ENCODE assay signal across 25 mouse cellular contexts in the genomic region with DNA sequence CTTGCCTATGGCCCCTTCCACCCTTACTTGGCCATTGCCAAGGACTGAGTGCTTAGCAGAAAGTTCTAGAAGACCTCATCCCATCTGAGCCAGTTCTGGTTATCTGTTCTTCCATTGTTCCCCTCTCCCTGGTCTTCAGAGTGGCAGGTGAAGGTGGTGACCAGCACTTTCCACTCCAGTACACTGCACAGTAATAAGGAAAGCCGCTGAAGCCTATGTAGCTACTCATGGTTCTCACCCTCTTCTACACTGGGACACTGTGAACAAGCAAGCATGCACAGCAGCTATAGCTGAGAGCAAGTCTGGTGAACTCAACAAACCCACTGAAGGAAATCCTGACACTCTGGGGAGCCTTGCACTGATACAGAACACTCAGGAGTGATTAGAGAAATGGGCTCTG.
"Had no signal": no experiment of that assay in that cellular context is flagged by ENCODE, and none has a peak within 500 bp of the region (broad histone marks: within the 10 kb centered on the region; RNA-seq: fewer than 3 reads in every experiment).

No protein-coding gene starts in this region.

- H3K4me3 ChIP-seq: gastrocnemius, adult 2 months; heart, embryonic 15.5 days; hindbrain, embryonic 10.5 days; hindbrain, embryonic 12.5 days; intestine, embryonic 15.5 days; layer of hippocampus, adult 2 months; left cerebral cortex, adult 2 months; limb, embryonic 10.5 days; limb, embryonic 12.5 days; liver, embryonic 13.5 days; liver, embryonic 15.5 days had no signal

- DNase-seq: gastrocnemius, adult 2 months; gastrocnemius, postnatal 10 days; gastrocnemius, postnatal 25 days; kidney, adult 18-20 months; kidney, adult 8-10 months; kidney, postnatal 10 days; kidney, postnatal 25 days; kidney, postnatal 4 days; liver; liver, embryonic 13.5 days had no signal

- H3K4me1 ChIP-seq: heart, embryonic 15.5 days; intestine, embryonic 15.5 days; limb, embryonic 12.5 days; liver, embryonic 13.5 days; liver, embryonic 15.5 days had no signal

- H3K36me3 ChIP-seq: heart, embryonic 15.5 days; hindbrain, embryonic 10.5 days; hindbrain, embryonic 12.5 days; intestine, embryonic 15.5 days; limb, embryonic 10.5 days; limb, embryonic 12.5 days; liver, embryonic 13.5 days; liver, embryonic 15.5 days had no signal

- ATAC-seq: forebrain, embryonic 16.5 days; hindbrain, embryonic 16.5 days; inflammation-experienced regulatory T-cells, adult 6 months; intestine, embryonic 15.5 days; intestine, postnatal 0 days had no signal

- H3K27ac ChIP-seq: gastrocnemius, adult 2 months; heart, embryonic 15.5 days; hindbrain, embryonic 10.5 days; hindbrain, embryonic 12.5 days; hindbrain, embryonic 14.5 days; intestine, embryonic 15.5 days; layer of hippocampus, adult 2 months; left cerebral cortex, adult 2 months; limb, embryonic 10.5 days; limb, embryonic 12.5 days; liver, embryonic 13.5 days; liver, embryonic 15.5 days had no signal

- H3K27me3 ChIP-seq: heart, embryonic 15.5 days; hindbrain, embryonic 12.5 days; intestine, embryonic 15.5 days; limb, embryonic 12.5 days; liver, embryonic 13.5 days; liver, embryonic 15.5 days had no signal

- H3K4me2 ChIP-seq: heart, embryonic 15.5 days; hindbrain, embryonic 12.5 days; hindbrain, embryonic 14.5 days; intestine, embryonic 15.5 days; limb, embryonic 12.5 days; liver, embryonic 11.5 days; liver, embryonic 13.5 days; liver, embryonic 15.5 days had no signal

- H3K9ac ChIP-seq: heart, embryonic 15.5 days; hindbrain, embryonic 12.5 days; hindbrain, embryonic 14.5 days; intestine, embryonic 15.5 days; limb, embryonic 12.5 days; liver, embryonic 13.5 days; liver, embryonic 15.5 days had no signal

- H3K9me3 ChIP-seq: heart, embryonic 15.5 days; hindbrain, embryonic 10.5 days; hindbrain, embryonic 12.5 days; intestine, embryonic 15.5 days; limb, embryonic 10.5 days; limb, embryonic 12.5 days; liver, embryonic 13.5 days; liver, embryonic 15.5 days had no signal
